Mouse (Mus musculus) right cerebral cortex, postnatal 25 days (tissue): ENCODE data around the gene AC140267.1.

ENCODE experiments used
- DNase-seq: peaks from one replicate; pipeline ENCODE4 v3.0.0; 2022

AC140267.1 gene

GRCm38 (mm10) chr15:80235535-80235934 lies at the start of gene AC140267.1:
TSS of gene AC140267.1 (plus strand) at chr15:80235835.
- no peak for DNase-seq

GRCm38 (mm10) chr15:80188927-80189326 lies 46.7 kb upstream of the AC140267.1 start:
- no peak for DNase-seq

GRCm38 (mm10) chr15:80190075-80190474 lies 45.6 kb upstream of the AC140267.1 start:
- no peak for DNase-seq

- no peak for DNase-seq
These were observed 43.9 kb upstream of the AC140267.1 start for GRCm38 (mm10) chr15:80191585-80192245.

GRCm38 (mm10) chr15:80192246-80192585 lies 43.4 kb upstream of the AC140267.1 start:
- no peak for DNase-seq

GRCm38 (mm10) chr15:80192847-80193246 lies 42.8 kb upstream of the AC140267.1 start:
- no peak for DNase-seq

GRCm38 (mm10) chr15:80199556-80199955 lies 36.1 kb upstream of the AC140267.1 start:
- no peak for DNase-seq

- DNase-seq: peak; percentile 51
These were observed 33.4 kb upstream of the AC140267.1 start for GRCm38 (mm10) chr15:80202111-80202775.

GRCm38 (mm10) chr15:80203406-80203805 lies 32.2 kb upstream of the AC140267.1 start:
- DNase-seq: no peak

GRCm38 (mm10) chr15:80206057-80206565 lies 29.5 kb upstream of the AC140267.1 start:
- no peak for DNase-seq

GRCm38 (mm10) chr15:80208446-80208845 lies 27.2 kb upstream of the AC140267.1 start:
- no peak for DNase-seq

- no peak for DNase-seq
These were observed 21.9 kb upstream of the AC140267.1 start for GRCm38 (mm10) chr15:80213688-80214087.

- no peak for DNase-seq
These were observed 19.7 kb upstream of the AC140267.1 start for GRCm38 (mm10) chr15:80215716-80216479.

GRCm38 (mm10) chr15:80216480-80216820 lies 19.2 kb upstream of the AC140267.1 start:
- no peak for DNase-seq

- no peak for DNase-seq
These were observed 18.2 kb upstream of the AC140267.1 start for GRCm38 (mm10) chr15:80217476-80217875.

- DNase-seq: no peak
These were observed 16.4 kb upstream of the AC140267.1 start for GRCm38 (mm10) chr15:80219211-80219610.

GRCm38 (mm10) chr15:80219705-80220657 lies 15.7 kb upstream of the AC140267.1 start:
- no peak for DNase-seq

- DNase-seq: no peak
These were observed 14.6 kb upstream of the AC140267.1 start for GRCm38 (mm10) chr15:80221031-80221430.

- no peak for DNase-seq
These were observed 11.9 kb upstream of the AC140267.1 start for GRCm38 (mm10) chr15:80223751-80224150.

- DNase-seq: peak; percentile 27
These were observed 10.4 kb upstream of the AC140267.1 start for GRCm38 (mm10) chr15:80225208-80225607.

- DNase-seq: no peak
These were observed 9.8 kb upstream of the AC140267.1 start for GRCm38 (mm10) chr15:80225796-80226195.

GRCm38 (mm10) chr15:80228071-80228800 lies 7.4 kb upstream of the AC140267.1 start:
- no peak for DNase-seq
